Mouse (Mus musculus): ENCODE data around the gene Auts2.
"Not testable (repeated sequence)": the region's sequence is repeated elsewhere in the genome, so short reads cannot be mapped to it uniquely, and the experiment has no call there.

Gene Auts2

DNA sequence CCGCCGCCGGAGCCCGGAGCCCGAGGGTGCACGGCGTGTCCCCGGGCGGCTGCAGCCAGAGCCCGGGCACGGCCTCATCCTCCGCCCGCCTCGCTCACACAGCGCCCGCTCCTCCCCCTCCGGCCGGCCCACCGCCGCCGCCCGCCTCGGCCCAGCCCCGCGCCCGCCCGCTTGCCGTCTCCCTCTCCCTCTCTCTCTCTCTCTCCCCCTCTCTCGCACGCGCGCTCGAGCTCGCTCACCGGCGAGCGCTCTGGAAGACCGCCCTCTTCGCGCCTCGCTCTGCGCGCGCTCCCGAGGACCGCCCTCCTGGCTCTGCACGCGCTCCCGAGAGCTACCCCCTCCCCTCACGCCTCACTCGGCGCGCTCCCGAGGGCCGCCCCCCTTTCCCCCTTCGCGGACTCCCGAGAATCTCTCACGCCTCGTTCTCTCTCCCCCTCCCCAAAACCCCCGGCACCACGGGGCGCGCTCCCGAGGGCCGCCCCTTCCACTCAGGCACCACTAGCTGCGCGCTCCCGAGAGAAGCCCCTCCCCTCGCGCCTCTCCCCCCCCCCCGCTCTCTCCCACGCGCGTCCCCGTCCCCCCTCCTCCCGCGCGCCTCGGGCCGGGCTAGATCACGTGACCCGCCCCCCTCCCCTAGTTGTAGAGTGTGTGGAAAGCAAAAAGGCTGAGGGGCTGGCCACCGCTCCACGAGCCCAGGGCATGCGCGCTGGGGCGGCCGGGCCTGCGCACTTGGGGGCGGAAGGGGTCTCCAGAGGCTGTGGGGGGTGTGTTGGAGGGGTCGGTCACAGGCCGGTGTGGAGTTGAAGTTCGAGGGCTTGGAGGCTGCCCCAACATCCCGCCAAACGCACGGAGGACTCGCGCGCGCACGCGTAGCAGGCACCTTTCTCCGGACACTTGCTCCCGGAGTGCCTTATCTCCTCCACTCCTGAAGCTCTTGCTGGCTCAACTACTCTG lies at the start of gene Auts2:
Gene Auts2, minus strand, starts transcription at position 227 of the 954 bp plus-strand sequence.
- in situ Hi-C loops (cut with MseI, MboI) = no loop called here

GRCm38 (mm10) chr5:132591721-132592695 lies 48.9 kb upstream of the Auts2 start:
- in situ Hi-C loops (cut with MseI, MboI) = no loop called here

GRCm38 (mm10) chr5:132579774-132580173 lies 36.6 kb upstream of the Auts2 start:
- in situ Hi-C loops (cut with MseI, MboI) = no loop called here

DNA sequence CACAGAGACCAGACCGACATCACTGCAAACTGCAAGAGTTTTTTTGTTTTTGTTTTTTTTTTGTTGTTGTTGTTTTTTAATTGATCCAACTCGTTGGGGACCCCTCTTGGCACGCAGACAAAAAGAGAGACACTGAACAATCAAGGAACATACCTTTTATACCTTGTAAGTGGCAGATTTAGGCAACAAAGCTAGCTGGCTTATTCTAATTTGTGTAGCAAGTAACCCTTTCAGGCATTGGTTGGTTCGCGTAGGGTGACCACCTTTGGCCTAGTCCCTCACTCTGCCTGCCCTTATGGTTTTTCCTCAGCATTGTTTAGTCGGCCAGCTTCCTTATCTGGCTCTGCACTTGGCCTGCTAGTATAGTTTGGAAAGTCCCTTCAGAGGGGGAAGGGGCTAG lies 17.6 kb upstream of the Auts2 start:
- in situ Hi-C loops (cut with MseI, MboI) = not testable (repeated sequence)

- in situ Hi-C loops (cut with MseI, MboI) = no loop called here
These were observed 2.6 kb upstream of the Auts2 start for GRCm38 (mm10) chr5:132545761-132546160.

DNA sequence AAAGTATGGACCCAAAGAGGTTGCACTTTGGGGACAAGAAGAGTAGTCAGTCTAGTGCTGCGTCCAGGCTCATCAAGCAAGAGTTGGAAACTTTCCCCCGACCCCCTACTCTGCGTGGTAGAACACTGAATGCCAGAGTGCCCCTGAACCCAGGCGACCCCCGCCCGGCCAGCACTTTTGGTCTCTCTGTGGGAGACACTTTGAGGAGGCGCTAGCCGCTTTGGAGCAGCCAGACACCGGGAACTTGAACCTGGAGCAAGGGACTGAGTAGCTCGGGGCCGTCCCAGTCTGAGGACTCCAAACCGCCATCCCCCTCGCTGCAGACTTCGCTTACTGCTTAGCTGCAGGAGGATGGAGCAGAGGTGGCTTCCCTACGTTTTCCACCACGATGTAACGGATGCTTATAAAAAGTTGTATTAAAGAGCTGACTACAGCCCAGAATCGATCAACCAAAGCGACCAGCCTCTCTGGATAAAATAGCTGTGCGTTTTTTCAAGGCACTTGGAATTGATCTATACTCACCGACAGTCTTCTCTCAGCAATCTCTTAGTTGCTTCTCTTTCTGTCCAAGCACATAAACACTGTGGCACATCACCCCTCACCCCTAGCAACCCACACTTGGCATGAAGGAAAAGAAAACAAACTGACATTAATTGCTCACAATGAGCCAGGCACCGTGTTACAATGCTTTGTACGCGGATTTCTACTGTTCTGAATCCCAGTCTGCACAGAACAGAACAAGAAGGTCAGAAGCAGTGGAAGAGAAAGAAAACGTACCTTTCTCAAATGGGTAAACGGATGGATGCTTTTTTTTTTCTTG lies 1.2 kb upstream of the Auts2 start:
- in situ Hi-C loops (cut with MseI, MboI) = no loop called here

DNA sequence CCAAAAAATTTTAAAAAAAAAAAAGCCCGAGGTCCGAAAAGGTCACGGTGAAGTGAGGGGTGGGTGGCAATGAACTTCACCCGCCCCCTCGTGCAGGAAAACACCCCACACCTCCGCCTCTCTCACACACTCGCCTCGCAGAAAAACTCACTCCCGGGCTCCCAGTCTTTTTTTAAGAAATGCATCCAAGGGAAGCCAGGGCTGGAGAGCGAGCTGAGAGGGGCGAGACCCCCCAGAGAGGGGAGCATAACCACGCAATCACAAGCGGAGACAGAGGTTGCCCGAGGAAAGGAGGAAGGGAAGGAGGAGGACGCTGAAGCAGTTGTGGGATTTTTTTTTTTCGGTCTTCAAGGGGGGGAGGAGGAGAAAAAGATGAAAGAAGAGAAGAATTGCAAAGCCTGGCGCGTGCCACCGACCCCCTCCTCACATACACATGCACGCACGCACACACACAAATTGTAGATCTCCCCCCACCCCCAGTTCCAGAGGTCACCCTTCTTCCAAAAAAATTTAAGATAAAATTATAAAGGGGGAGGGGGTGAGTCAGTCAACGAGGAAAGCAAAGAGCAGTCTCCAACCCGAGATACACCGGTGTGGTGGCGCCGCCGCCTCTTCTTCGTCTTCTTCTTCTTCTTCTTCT lies 643 bp downstream of the Auts2 start:
- in situ Hi-C loops (cut with MseI, MboI) = no loop called here

GRCm38 (mm10) chr5:132541951-132542350 lies 1.2 kb downstream of the Auts2 start:
- in situ Hi-C loops (cut with MseI, MboI) = no loop called here

DNA sequence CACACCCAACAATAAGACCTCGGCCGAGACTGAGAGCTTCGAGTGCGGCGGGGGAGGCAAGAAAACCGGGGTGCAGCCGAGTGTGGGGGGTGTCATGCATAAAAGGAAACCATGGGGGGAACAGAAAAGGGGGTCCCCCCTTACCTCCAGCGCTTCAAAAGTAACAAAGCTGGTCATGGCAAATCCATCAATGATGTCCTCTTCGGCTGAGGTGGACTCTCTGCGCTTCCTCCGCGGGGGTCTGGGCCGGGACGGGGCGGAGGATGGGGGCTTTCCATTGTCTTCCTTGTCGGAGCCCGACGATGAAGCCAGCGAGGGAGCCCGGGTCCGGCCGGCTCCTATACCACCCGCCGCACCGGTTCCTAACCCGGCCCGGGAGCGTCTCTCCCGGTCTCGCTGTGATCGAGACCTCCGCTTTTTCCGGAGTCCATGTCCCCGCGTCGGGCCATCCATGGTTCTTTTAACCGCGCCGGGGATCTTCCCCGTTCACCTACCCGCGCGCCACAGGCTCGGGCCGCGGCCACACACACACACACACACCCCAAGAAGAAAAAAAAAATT lies 1.7 kb downstream of the Auts2 start:
- in situ Hi-C loops (cut with MseI, MboI) = no loop called here

DNA sequence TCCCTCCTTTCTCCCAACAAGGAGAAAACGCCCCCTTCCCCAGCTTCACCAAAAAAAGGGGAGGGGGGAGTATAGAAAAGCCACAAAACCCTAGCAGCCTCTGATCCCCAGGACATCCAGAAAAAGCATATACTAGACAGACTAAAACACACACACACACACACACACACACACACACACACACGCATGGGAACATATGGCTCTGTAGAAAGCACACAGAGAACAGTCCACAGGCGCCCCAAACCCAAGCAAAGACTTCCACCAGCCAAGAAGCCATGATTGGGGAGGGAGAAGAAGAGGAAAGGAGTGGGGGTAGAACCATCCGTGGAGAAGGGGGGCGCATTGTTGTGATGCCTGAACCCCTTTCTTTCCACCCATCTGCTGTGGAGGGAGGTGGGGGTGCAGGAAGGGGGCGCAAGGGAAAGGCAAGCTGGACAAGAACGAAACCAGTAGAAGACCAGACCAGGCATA lies 2.3 kb downstream of the Auts2 start:
- in situ Hi-C loops (cut with MseI, MboI) = no loop called here

GRCm38 (mm10) chr5:132537475-132537874 lies 5.7 kb downstream of the Auts2 start:
- in situ Hi-C loops (cut with MseI, MboI) = no loop called here

GRCm38 (mm10) chr5:132526395-132526794 lies 16.7 kb downstream of the Auts2 start:
- in situ Hi-C loops (cut with MseI, MboI) = no loop called here

GRCm38 (mm10) chr5:132521358-132521873 lies 21.7 kb downstream of the Auts2 start:
- in situ Hi-C loops (cut with MseI, MboI) = no loop called here

GRCm38 (mm10) chr5:132517879-132518278 lies 25.3 kb downstream of the Auts2 start:
- in situ Hi-C loops (cut with MseI, MboI) = no loop called here

DNA sequence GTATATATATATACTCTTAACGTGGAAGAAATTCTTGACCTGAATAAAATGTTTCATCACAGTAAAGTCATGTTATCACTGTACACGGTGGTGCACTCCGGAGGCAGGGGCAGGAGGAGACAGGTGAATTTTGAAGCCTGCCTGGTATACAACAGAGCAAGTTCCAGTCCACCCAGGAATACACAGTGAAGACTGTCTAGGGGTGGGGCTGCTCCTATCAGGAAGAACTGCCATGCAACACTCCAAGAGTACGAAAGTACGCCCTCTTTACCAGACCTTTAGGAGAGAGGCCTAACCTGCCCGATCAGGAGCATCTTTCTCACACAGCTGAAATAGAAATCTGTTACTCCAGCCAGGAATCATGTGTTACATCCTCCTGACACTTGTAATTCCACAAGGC lies 28.6 kb downstream of the Auts2 start:
- in situ Hi-C loops (cut with MseI, MboI) = no loop called here

DNA sequence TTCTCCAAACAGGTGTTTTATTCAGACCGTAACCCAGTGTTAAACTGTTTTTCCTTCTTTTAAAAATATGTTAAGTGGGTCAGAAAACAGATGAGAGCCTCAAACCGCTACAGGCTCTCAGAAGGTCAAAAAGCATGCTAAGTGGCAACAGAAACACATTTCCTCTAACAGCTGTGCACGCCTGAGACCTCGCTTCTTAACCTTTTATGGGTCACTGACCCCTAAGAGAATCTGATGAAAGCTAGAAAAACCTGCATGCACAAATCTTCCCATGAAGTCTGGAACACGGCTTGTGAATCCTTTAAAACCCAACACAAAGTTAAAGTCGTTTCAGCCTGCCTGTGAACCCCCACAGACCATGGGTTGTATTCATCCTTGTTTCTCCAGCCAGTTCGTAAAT lies 29.9 kb downstream of the Auts2 start:
- in situ Hi-C loops (cut with MseI, MboI) = no loop called here

DNA sequence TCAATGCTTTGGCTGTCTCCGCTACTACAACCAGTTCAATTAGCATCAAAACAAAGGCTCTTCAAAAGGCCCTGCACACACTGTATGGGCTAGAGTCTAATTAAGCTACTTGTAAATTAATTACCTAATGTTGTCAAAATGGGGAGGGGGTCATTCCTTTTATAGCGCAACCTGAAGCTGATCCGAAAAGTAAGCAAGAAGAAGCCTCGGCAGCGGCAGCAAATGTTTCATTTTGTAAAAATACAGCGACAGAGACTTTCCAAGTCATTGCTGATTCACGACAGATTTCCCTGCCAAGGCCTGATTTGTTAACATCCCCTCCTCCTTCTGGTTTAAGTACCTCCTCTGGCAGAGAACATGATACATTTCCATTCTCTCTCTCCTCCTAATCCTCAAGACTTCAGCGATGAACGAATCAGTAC lies 33.7 kb downstream of the Auts2 start:
- in situ Hi-C loops (cut with MseI, MboI) = no loop called here

- in situ Hi-C loops (cut with MseI, MboI) = no loop called here
These were observed 38.3 kb downstream of the Auts2 start for GRCm38 (mm10) chr5:132504893-132505292.

- in situ Hi-C loops (cut with MseI, MboI) = no loop called here
These were observed 39.7 kb downstream of the Auts2 start for GRCm38 (mm10) chr5:132503431-132503830.

DNA sequence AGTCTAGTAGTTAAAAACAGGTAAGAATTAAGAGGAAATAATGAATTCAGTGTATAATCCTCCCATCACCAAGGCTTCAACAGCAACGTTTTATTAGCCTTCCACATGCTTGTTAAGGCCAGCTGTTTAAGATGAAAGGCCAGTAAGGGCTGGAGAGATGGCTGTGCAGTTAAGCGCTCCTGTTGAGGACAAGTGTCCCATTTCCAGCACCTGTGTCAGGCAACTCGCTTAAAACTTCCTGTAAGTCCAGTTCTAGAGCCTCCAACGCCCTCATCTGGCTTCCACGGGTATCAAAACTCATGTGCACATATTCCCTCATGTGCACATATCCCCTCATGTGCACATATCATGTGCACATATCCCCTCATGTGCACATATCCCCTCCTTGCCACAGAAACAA lies 41.1 kb downstream of the Auts2 start:
- in situ Hi-C loops (cut with MseI, MboI) = no loop called here
